Mouse (Mus musculus) kidney, postnatal 0 days (tissue): ENCODE data around the gene Msh5. TPM values are rescaled to one million over a fixed set of nuclear protein-coding genes. Genes with fewer than 3 reads are reported as not detected.
A peak's percentile ranks its signal among the peaks of the same experiment; 100 is the strongest.

Experiments used
- ATAC-seq: fragments of 200-750 bp; cut with Nextera tagmentation; replicated peaks from 2 replicates; pipeline ENCODE4 v1.8.0; 2017; ENCODE audit warnings: low read depth, moderate number of reproducible peaks, moderate TSS enrichment, moderate library complexity; ENCODE audit not compliant: low FRiP score
- DNase-seq: peaks from one replicate; pipeline ENCODE4 v3.0.0-alpha.2; 2016; ENCODE audit warnings: low spot score
- H3K27ac ChIP-seq: fragments of 300-500 bp; sonication (generic); 2 replicates; pipeline ENCODE4 v1.5.1; 2014; ENCODE audit warnings: mild to moderate bottlenecking
- H3K27me3 ChIP-seq: fragments of 300-500 bp; sonication (generic); 2 replicates; pipeline ENCODE4 v1.6.1; 2014; ENCODE audit warnings: low read length, mixed read lengths; ENCODE audit not compliant: insufficient read depth
- H3K36me3 ChIP-seq: fragments of 300-500 bp; sonication (generic); 2 replicates; pipeline ENCODE4 v1.6.1; 2014; ENCODE audit warnings: low read length, mixed read lengths; ENCODE audit not compliant: insufficient read depth
- H3K4me1 ChIP-seq: fragments of 300-500 bp; sonication (generic); replicated peaks from 2 replicates; pipeline ENCODE4 v1.6.1; 2014; ENCODE audit warnings: antibody characterized with exemption, low read length, mixed read lengths; ENCODE audit not compliant: insufficient read depth
- H3K4me2 ChIP-seq: fragments of 300-500 bp; sonication (generic); 2 replicates; pipeline ENCODE4 v1.6.1; 2014; ENCODE audit warnings: mild to moderate bottlenecking, low read length, moderate library complexity, mixed read lengths
- H3K4me3 ChIP-seq: fragments of 300-500 bp; sonication (generic); replicated peaks from 2 replicates; pipeline ENCODE4 v1.5.1; 2014; ENCODE audit warnings: low read depth, low read length
- H3K9ac ChIP-seq: fragments of 300-500 bp; sonication (generic); 2 replicates; pipeline ENCODE4 v1.6.1; 2014; ENCODE audit warnings: low read depth, low read length
- H3K9me3 ChIP-seq: fragments of 300-500 bp; sonication (generic); replicated peaks from 2 replicates; pipeline ENCODE4 v1.6.1; 2016; ENCODE audit warnings: low read length, inconsistent platforms, mixed read lengths
- CTCF ChIP-seq: IDR thresholded peaks from 2 replicates; pipeline ENCODE4 v1.5.1; 2016; ENCODE audit warnings: antibody characterized with exemption, low read depth, mild to moderate bottlenecking, moderate library complexity
- WGBS: fragments of 180-500 bp; shearing (Covaris S2); extraction: QIAGEN DNeasy Blood & Tissue Kit; methylation state at CpG from one replicate; pipeline ENCODE4 v1.1.7; 2014; 5-methylcytosine and 5-hydroxymethylcytosine counted together
- polyA plus RNA-seq: library from polyadenylated mRNA; unstranded; fragments of >200 nt; fragmentation: Nextera tagmentation; extraction: Ambion mirVana; gene quantifications from 2 replicates; pipeline ENCODE4 v1.2.1, GENCODE M21; 2015

The Msh5 gene
- polyA plus RNA-seq, 1 experiment from 2014 or later, result 2.7 TPM

- ATAC-seq (peak; percentile 31; the same call in 1 of the 2 replicates), DNase-seq (peak; percentile 91)
- 0 out of 2 replicates have a peak, but pooled peaks cover 2% of the 10 kb centered on the region for H3K36me3 ChIP-seq
- no peak overlapping the region; the same call in 1 of the 2 replicates for H3K4me2 ChIP-seq
- 8% methylated on average over 17 of the region's 17 CpGs for WGBS
- H3K4me1 ChIP-seq, result no peaks in the 10 kb centered on the region
- peak overlapping the region; percentile 71 for H3K27ac ChIP-seq
- no peaks in the 10 kb centered on the region for H3K27me3 ChIP-seq
- H3K4me3 ChIP-seq, result no peak overlapping the region
- no peak overlapping the region for H3K9ac ChIP-seq
- peak; percentile 100 for TF ChIP-seq CTCF
- H3K9me3 ChIP-seq, result no peaks in the 10 kb centered on the region
These were observed 25.3 kb downstream of the Msh5 start for GRCm38 (mm10) chr17:35021163-35021808.

GRCm38 (mm10) chr17:35020551-35020950 lies 26.0 kb downstream of the Msh5 start:
- ATAC-seq (no peak), DNase-seq (no peak)
- no peak overlapping the region for H3K27ac ChIP-seq
- 91% methylated on average over 8 of the region's 8 CpGs for WGBS
- H3K27me3 ChIP-seq, result no peaks in the 10 kb centered on the region
- TF ChIP-seq CTCF, result no peak
- no peak overlapping the region for H3K9ac ChIP-seq
- H3K9me3 ChIP-seq, result no peaks in the 10 kb centered on the region
- H3K4me2 ChIP-seq, result no peak overlapping the region
- H3K4me1 ChIP-seq, result no peaks in the 10 kb centered on the region
- no peak overlapping the region for H3K4me3 ChIP-seq
- H3K36me3 ChIP-seq, result peaks cover 9% of the 10 kb centered on the region; the same call in 1 of the 2 replicates

- Histone ChIP-seq H3K4me2 (no peak overlapping the region), H3K4me3 (no peak overlapping the region), H3K36me3 (peaks cover 15% of the 10 kb centered on the region; the same call in 1 of the 2 replicates), H3K9me3 (no peaks in the 10 kb centered on the region), H3K27me3 (no peaks in the 10 kb centered on the region), H3K27ac (no peak overlapping the region), H3K4me1 (no peaks in the 10 kb centered on the region), H3K9ac (no peak overlapping the region)
- DNase-seq (no peak), ATAC-seq (no peak)
- no peak for TF ChIP-seq CTCF
- 75% methylated on average over 11 of the region's 11 CpGs for WGBS
These were observed 26.7 kb downstream of the Msh5 start for GRCm38 (mm10) chr17:35019894-35020293.

GRCm38 (mm10) chr17:35018171-35018570 lies 28.4 kb downstream of the Msh5 start:
- DNase-seq (no peak), ATAC-seq (no peak)
- Histone ChIP-seq H3K4me1 (no peaks in the 10 kb centered on the region), H3K27ac (no peak overlapping the region), H3K9me3 (no peaks in the 10 kb centered on the region), H3K36me3 (peaks cover 32% of the 10 kb centered on the region), H3K9ac (no peak overlapping the region), H3K4me3 (no peak overlapping the region), H3K27me3 (no peaks in the 10 kb centered on the region), H3K4me2 (no peak overlapping the region)
- WGBS, result 79% methylated on average over 3 of the region's 3 CpGs
- TF ChIP-seq CTCF, result no peak

- TF ChIP-seq CTCF, result no peak
- no peaks in the 10 kb centered on the region for H3K4me1 ChIP-seq
- no peak overlapping the region for H3K9ac ChIP-seq
- H3K27ac ChIP-seq, result no peak overlapping the region
- 73% methylated on average over 14 of the region's 14 CpGs for WGBS
- H3K4me3 ChIP-seq, result no peak overlapping the region
- ATAC-seq (no peak), DNase-seq (no peak)
- no peaks in the 10 kb centered on the region for H3K9me3 ChIP-seq
- no peak overlapping the region for H3K4me2 ChIP-seq
- H3K36me3 ChIP-seq, result peaks cover 37% of the 10 kb centered on the region
- no peaks in the 10 kb centered on the region for H3K27me3 ChIP-seq
These were observed 28.9 kb downstream of the Msh5 start for GRCm38 (mm10) chr17:35017706-35018030.

GRCm38 (mm10) chr17:35016791-35017705 lies 29.5 kb downstream of the Msh5 start:
- 0 out of 2 replicates have a peak overlapping the region, but pooled peaks have one; percentile 8 for H3K27ac ChIP-seq
- no peaks in the 10 kb centered on the region for H3K9me3 ChIP-seq
- ATAC-seq (no peak), DNase-seq (no peak)
- H3K27me3 ChIP-seq, result no peaks in the 10 kb centered on the region
- peaks cover 43% of the 10 kb centered on the region for H3K36me3 ChIP-seq
- H3K9ac ChIP-seq, result no peak overlapping the region
- WGBS, result 75% methylated on average over 10 of the region's 10 CpGs
- H3K4me3 ChIP-seq, result no peak overlapping the region
- no peak for TF ChIP-seq CTCF
- H3K4me1 ChIP-seq, result no peaks in the 10 kb centered on the region
- no peak overlapping the region for H3K4me2 ChIP-seq
